Mouse (Mus musculus): ENCODE results near the gene Mobp. TPM values are rescaled to one million over a fixed set of nuclear protein-coding genes. Genes with fewer than 3 reads are reported as not detected.
"Not testable (repeated sequence)": the region's sequence is repeated elsewhere in the genome, so short reads cannot be mapped to it uniquely, and the experiment has no call there.

Gene Mobp
- polyA plus RNA-seq (2011; ENCODE audit: insufficient read length, low read depth, missing spikeins) = not detected in 2 replicates

DNA sequence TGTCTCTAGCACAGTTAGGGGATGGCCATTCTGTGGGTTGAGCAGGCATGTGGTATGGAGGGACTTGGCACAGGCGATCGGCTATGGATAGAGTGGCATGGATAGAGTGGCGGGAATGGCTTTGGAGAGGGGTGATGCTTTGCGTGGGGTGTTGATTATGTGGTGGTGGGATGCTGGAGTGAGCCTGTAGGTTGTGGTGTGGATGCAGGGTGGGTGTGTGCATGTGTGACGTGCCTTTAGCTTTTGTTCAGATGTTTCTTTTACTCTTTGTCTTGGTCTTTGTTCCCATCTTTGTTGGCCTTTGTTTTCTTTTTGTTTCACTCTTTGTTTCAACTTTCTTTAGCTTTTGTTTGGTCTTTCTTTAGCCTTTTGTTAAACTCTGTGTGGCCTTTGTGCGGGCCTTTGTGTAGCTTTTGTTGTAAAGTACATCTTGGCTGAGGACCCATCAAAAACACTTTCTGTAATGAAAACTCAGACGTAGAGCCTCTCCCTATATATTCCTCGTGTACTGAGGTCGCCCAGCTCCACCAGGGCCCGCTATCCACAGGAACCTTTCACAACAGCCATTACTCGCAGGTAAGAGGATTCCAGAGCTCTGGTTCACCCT lies at the start of gene Mobp:
Gene Mobp, plus strand, starts transcription at position 486 of the 607 bp plus-strand sequence.
- H3K4me3 ChIP-seq (ENCODE audit: insufficient read depth, low read length) = no peak within 1 kb of the TSS
- TF ChIP-seq CTCF (IDR thresholded peaks at IDR 0.05; ENCODE audit: borderline replicate concordance, insufficient read depth, low read length) = no peak
- TF ChIP-seq POLR2A (IDR thresholded peaks at IDR 0.05; ENCODE audit: low read depth, low read length) = no peak
- no peaks in the 10 kb centered on the region for H3K4me1 ChIP-seq (ENCODE audit: control insufficient read depth, insufficient read depth, low read length)
- no peak within 1 kb of the TSS for H3K27ac ChIP-seq (ENCODE audit: insufficient read depth, low read length)

DNA sequence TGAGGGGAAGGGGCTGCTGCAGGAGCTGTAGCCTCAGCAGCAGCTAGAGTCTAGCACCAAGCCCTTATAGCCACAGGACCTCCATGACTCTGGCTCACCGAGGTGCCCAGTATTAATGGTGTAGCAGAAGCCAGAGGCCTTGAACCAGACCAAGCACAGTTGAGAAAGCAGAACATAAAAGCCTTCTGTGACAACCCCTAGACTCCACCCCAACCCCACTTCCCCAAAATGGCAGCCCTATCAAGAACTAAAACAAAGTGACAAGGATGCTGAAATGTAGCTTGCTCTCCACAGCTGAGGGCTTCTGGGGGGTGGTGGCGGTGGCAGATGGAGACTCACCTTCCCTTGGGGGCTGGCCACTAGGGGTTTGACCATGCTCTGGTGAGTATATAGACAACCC lies 48.3 kb upstream of the Mobp start:
- H3K4me3 ChIP-seq (ENCODE audit: insufficient read depth, low read length) = no peak overlapping the region
- H3K4me1 ChIP-seq (ENCODE audit: control insufficient read depth, insufficient read depth, low read length) = no peaks in the 10 kb centered on the region
- no peak overlapping the region for H3K27ac ChIP-seq (ENCODE audit: insufficient read depth, low read length)
- no peak for TF ChIP-seq POLR2A (IDR thresholded peaks at IDR 0.05; ENCODE audit: low read depth, low read length)
- TF ChIP-seq CTCF (IDR thresholded peaks at IDR 0.05; ENCODE audit: borderline replicate concordance, insufficient read depth, low read length) = no peak

GRCm38 (mm10) chr9:120108953-120109352 lies 40.6 kb upstream of the Mobp start:
- not testable (repeated sequence) for H3K4me3 ChIP-seq (ENCODE audit: insufficient read depth, low read length); H3K4me1 ChIP-seq (ENCODE audit: control insufficient read depth, insufficient read depth, low read length); H3K27ac ChIP-seq (ENCODE audit: insufficient read depth, low read length)

GRCm38 (mm10) chr9:120110211-120111018 lies 39.1 kb upstream of the Mobp start, which contains the start of gene Slc25a38:
TSS of gene Slc25a38 (plus strand) at chr9:120110374.
- TF ChIP-seq POLR2A (IDR thresholded peaks at IDR 0.05; ENCODE audit: low read depth, low read length) (peak; percentile 76), CTCF (IDR thresholded peaks at IDR 0.05; ENCODE audit: borderline replicate concordance, insufficient read depth, low read length) (peak; percentile 78; the same call in 1 of the 2 replicates)
- peak within 1 kb of the TSS; percentile 78 for H3K27ac ChIP-seq (ENCODE audit: insufficient read depth, low read length)
- no peaks in the 10 kb centered on the region for H3K4me1 ChIP-seq (ENCODE audit: control insufficient read depth, insufficient read depth, low read length)
- peak within 1 kb of the TSS; percentile 81 for H3K4me3 ChIP-seq (ENCODE audit: insufficient read depth, low read length)

DNA sequence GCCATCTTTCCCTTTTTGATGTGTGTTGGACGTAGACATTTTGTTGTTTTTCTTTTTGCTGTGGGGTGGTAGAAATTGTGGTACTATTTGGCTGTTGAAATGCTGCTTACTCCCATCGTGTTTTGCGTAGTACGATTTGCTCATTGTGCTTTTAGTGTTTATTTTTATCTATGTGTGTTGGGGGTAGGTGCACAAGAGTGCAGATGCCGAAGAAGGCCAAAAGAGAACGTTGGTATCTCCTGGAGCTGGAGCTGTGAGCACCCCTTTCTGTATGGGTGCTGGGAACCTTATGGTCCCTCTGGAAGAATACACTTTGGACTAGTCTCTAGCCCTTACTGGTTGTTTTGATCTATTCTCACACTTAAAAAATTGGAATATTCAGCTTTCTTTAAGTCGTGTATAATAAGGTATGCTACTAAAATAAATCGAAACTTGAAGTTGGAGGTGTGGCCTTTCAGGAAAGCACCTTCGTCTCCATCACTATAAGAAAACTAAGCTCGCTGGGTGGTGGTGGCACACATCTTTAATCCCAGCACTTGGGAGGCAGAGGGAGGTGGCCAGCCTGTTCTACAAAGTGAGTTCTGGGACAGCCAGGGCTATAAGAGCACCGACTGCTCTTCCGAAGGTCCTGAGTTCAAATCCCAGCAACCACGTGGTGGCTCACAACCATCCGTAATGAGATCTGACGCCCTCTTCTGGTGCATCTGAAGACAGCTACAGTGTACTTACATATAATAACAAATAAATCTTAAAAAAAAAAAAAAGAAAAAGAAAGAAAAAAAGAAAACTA lies 38.2 kb upstream of the Mobp start:
- Histone ChIP-seq H3K4me1 (ENCODE audit: control insufficient read depth, insufficient read depth, low read length) (no peaks in the 10 kb centered on the region), H3K4me3 (ENCODE audit: insufficient read depth, low read length) (peak overlapping the region; percentile 81), H3K27ac (ENCODE audit: insufficient read depth, low read length) (peak overlapping the region; percentile 49)
- TF ChIP-seq POLR2A (IDR thresholded peaks at IDR 0.05; ENCODE audit: low read depth, low read length) (no peak), CTCF (IDR thresholded peaks at IDR 0.05; ENCODE audit: borderline replicate concordance, insufficient read depth, low read length) (no peak)

DNA sequence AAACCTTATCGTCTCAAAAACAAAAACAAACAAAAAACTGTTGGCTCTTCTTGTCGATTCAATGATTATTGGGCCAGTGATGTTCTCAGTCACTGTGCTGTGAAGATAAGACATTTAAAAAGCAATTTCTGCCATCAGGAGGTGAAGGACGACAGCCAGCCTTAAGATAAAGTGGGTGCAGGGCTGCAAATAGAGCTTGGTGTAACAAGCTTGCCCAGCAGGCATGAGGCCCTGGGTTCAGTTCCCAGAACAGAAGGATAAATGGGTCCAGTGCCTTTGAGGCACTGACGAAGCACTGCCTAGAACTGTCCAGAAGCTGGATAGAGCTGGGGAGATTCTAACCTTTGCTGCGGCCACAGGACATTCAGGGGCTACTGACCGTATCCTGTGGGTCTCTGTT lies 37.0 kb upstream of the Mobp start:
- Histone ChIP-seq H3K27ac (ENCODE audit: insufficient read depth, low read length) (no peak overlapping the region), H3K4me1 (ENCODE audit: control insufficient read depth, insufficient read depth, low read length) (no peaks in the 10 kb centered on the region), H3K4me3 (ENCODE audit: insufficient read depth, low read length) (no peak overlapping the region)
- TF ChIP-seq CTCF (IDR thresholded peaks at IDR 0.05; ENCODE audit: borderline replicate concordance, insufficient read depth, low read length) = no peak
- TF ChIP-seq POLR2A (IDR thresholded peaks at IDR 0.05; ENCODE audit: low read depth, low read length) = no peak

- Histone ChIP-seq H3K4me3 (ENCODE audit: insufficient read depth, low read length) (no peak overlapping the region), H3K4me1 (ENCODE audit: control insufficient read depth, insufficient read depth, low read length) (no peaks in the 10 kb centered on the region), H3K27ac (ENCODE audit: insufficient read depth, low read length) (no peak overlapping the region)
- TF ChIP-seq POLR2A (IDR thresholded peaks at IDR 0.05; ENCODE audit: low read depth, low read length) (no peak), CTCF (IDR thresholded peaks at IDR 0.05; ENCODE audit: borderline replicate concordance, insufficient read depth, low read length) (no peak)
These were observed 36.1 kb upstream of the Mobp start for GRCm38 (mm10) chr9:120113456-120113855.

DNA sequence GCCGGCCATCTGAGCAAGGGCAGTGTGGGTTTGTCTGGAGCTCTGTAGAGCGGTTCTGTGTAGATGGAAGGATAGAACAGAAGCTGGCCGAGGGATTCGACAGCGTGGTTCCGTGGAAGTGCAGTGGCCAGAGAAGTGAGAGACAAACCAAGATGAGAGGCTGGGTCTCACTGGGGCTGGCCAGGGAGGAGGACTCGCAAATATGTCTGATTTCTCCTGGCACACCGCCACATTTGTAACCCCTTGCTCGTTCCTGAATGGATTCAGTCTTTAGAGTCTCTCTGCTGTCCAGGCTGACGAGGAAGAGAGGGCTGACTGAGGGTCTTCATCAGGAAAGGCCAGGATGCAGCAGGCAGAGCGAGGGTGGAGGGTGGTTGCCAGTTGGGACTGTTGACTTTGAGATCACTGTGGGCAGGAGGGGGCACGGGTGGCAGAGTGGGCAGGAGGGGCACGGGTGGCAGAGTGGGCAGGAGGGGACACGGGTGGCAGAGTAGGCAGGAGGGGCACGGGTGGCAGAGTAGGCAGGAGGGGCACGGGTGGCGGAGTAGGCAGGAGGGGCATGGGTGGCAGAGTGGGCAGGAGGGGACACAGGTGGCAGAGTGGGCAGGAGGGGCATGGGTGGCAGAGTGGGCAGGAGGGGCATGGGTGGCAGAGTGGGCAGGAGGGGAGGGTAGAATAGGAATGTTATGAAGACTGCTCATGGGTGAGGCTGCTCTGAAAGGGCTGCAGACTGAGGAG lies 35.3 kb upstream of the Mobp start:
- H3K4me1 ChIP-seq (ENCODE audit: control insufficient read depth, insufficient read depth, low read length) = no peaks in the 10 kb centered on the region
- no peak overlapping the region for H3K27ac ChIP-seq (ENCODE audit: insufficient read depth, low read length)
- H3K4me3 ChIP-seq (ENCODE audit: insufficient read depth, low read length) = no peak overlapping the region
- TF ChIP-seq POLR2A (IDR thresholded peaks at IDR 0.05; ENCODE audit: low read depth, low read length) (no peak), CTCF (IDR thresholded peaks at IDR 0.05; ENCODE audit: borderline replicate concordance, insufficient read depth, low read length) (no peak)

DNA sequence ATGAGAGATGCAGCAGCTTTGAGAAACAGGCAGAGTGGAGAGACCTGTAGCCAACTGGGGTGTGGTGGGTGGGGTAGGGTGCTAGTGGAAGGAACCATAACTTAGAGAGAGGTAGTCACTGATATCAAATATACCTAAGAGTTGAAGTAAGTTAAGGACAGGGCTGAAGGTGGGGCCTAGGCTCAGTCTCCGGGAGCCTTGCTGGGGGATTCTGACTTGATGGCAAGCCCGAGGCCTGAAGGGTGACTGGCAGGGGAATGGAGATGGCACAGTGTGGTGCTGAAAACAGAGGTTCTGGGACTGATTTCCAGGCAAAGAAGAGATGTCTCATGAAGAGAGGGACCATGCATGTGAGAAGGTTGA lies 34.7 kb upstream of the Mobp start:
- no peak for TF ChIP-seq CTCF (IDR thresholded peaks at IDR 0.05; ENCODE audit: borderline replicate concordance, insufficient read depth, low read length)
- no peak for TF ChIP-seq POLR2A (IDR thresholded peaks at IDR 0.05; ENCODE audit: low read depth, low read length)
- Histone ChIP-seq H3K4me3 (ENCODE audit: insufficient read depth, low read length) (no peak overlapping the region), H3K4me1 (ENCODE audit: control insufficient read depth, insufficient read depth, low read length) (no peaks in the 10 kb centered on the region), H3K27ac (ENCODE audit: insufficient read depth, low read length) (no peak overlapping the region)
